Mouse (Mus musculus) cortical plate, adult 2 months (tissue): ENCODE measurements around the gene Apoa2. TPM values are rescaled to one million over a fixed set of nuclear protein-coding genes. Genes with fewer than 3 reads are reported as not detected.

ENCODE experiments used
- H3K27ac ChIP-seq: fragments of 200-500 bp; 2 replicates; pipeline ENCODE4 v1.5.1; 2012; ENCODE audit warnings: low read length, control low read depth, inconsistent platforms; ENCODE audit not compliant: insufficient read depth
- H3K4me1 ChIP-seq: fragments of 200-500 bp; 2 replicates; pipeline ENCODE4 v1.6.1; 2011; ENCODE audit warnings: low read length; ENCODE audit not compliant: control insufficient read depth, insufficient read depth
- H3K4me3 ChIP-seq: fragments of 200-500 bp; 2 replicates; pipeline ENCODE4 v1.5.1; 2011; ENCODE audit warnings: mild to moderate bottlenecking, low read length, control low read depth; ENCODE audit not compliant: insufficient read depth
- CTCF ChIP-seq: fragments of 200-500 bp; IDR thresholded peaks from 2 replicates; pipeline ENCODE4 v1.5.1; 2011; ENCODE audit warnings: mild to moderate bottlenecking, control low read depth, low read length; ENCODE audit not compliant: insufficient read depth; ENCODE audit errors: extremely low read depth
- POLR2A ChIP-seq: fragments of 200-500 bp; IDR thresholded peaks from 2 replicates; pipeline ENCODE4 v1.6.1; 2011; ENCODE audit warnings: mild to moderate bottlenecking, low read length, control low read depth; ENCODE audit not compliant: insufficient read depth; ENCODE audit errors: extremely low read depth
- polyA plus RNA-seq: library from polyadenylated mRNA; depleted of rRNA; stranded (reverse); fragments of >200 nt; gene quantifications from 2 replicates; pipeline ENCODE4 v1.2.3, GENCODE M21; 2012

Gene Apoa2
- polyA plus RNA-seq, 1 experiment, result 2.8 TPM

- H3K4me1 ChIP-seq, result no peaks in the 10 kb centered on the region
- peak overlapping the region; percentile 46 for H3K4me3 ChIP-seq
- H3K27ac ChIP-seq, result no peak overlapping the region
- no peak for TF ChIP-seq POLR2A
Measured at GRCm38 (mm10) chr1:171221281-171222193, 3.3 kb upstream of the Apoa2 start.

DNA sequence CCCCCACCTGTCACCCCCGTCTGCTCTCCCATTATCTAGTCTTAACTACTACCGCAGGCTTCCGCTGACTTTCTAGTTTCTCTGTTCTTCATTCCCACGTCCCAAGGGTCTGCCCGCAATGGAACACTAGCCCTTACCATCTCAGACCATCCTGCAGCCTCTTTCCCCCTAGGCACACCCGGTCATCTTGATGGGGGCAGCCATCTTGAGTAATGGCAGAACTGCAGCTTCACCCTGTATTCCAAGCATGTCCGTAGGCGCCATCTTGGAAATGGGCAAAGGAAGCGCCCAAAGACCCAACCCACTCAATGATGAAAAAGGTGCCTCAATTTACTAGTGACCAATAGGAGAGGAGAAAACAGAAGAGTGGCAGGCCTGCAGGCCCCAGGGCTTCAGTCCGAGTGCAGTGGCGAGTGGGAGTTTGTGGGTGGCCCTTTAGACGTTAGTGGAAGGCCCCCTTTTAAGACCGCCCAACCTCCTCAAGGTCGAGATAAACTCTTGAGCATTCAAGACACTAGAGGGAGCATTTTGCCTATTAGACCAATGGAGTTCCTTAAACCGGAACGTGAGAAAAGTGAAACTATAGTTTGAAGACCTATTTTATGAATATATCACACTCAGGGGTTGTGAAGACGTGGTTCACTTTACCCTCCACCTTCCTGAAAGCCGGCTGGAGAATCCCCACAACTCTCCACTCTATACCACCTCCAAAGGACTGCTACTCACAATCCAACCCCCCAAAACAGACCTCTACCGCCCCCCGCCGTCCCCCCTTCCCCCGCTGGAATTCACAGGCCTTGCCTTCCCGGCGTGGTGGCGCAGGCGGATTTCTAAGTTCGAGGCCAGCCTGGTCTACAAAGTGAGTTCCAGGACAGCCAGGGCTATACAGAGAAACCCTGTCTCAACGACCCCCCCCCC, 2.4 kb upstream of the Apoa2 start, which contains the start of gene Tomm40l:
Gene Tomm40l (minus strand): TSS at position 277 of the 918 bp plus-strand sequence.
- Histone ChIP-seq H3K4me3 (peak within 1 kb of the TSS; percentile 46), H3K4me1 (no peaks in the 10 kb centered on the region), H3K27ac (no peak within 1 kb of the TSS)
- TF ChIP-seq CTCF (peak; percentile 38; the same call in 1 of the 2 replicates), POLR2A (peak; percentile 74)

- H3K4me3 ChIP-seq, result no peak overlapping the region
- TF ChIP-seq POLR2A, result no peak
- no peak for TF ChIP-seq CTCF
- no peak overlapping the region for H3K27ac ChIP-seq
- no peaks in the 10 kb centered on the region for H3K4me1 ChIP-seq
Measured at GRCm38 (mm10) chr1:171223168-171223567, 1.7 kb upstream of the Apoa2 start.

GRCm38 (mm10) chr1:171223796-171224195, 1.1 kb upstream of the Apoa2 start:
- no peaks in the 10 kb centered on the region for H3K4me1 ChIP-seq
- TF ChIP-seq CTCF (no peak), POLR2A (no peak)
- H3K27ac ChIP-seq, result no peak overlapping the region
- H3K4me3 ChIP-seq, result no peak overlapping the region

DNA sequence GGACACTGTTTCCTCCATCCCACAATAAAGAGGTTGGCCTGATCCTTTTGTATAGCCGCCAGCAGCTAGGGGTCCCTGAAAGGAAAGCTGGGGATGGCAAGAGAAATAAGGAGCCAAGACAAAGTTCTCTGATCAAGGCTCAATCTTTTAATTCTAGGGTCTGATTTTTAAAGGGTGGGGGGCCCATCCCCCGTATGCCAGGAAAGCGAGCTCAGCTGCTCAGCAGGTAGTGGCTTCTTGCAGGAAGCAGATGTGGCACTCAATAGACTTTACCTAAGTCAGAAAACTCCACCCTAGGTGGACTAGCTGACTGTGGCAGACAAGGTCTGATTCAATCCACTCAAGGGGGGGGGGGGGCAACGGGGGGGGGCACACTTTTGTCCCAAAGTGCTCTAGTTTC, 1.9 kb downstream of the Apoa2 start:
- TF ChIP-seq POLR2A (no peak), CTCF (no peak)
- no peak overlapping the region for H3K4me3 ChIP-seq
- H3K27ac ChIP-seq, result no peak overlapping the region
- no peaks in the 10 kb centered on the region for H3K4me1 ChIP-seq

DNA sequence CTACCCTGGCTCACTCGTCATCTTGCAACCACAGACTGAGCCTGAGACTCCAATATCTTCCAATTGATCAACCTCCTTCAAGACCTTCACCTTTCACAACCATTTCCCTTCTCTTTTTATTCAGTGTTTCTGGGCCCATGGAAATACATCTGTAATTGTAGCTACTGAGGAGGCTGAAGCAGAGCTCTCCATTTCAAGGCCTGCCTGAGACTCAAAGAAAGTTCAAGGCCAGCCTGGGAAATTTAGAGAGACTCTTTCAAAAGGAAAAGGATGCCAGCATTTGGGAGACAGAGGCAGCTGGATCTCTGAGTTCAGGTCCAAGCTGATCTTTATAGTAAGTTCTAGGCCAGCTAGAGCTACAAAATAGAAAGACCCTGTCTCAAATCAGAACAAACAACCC, 3.0 kb downstream of the Apoa2 start:
- Histone ChIP-seq H3K4me3 (no peak overlapping the region), H3K4me1 (no peaks in the 10 kb centered on the region), H3K27ac (no peak overlapping the region)
- TF ChIP-seq CTCF, result no peak
- no peak for TF ChIP-seq POLR2A

DNA sequence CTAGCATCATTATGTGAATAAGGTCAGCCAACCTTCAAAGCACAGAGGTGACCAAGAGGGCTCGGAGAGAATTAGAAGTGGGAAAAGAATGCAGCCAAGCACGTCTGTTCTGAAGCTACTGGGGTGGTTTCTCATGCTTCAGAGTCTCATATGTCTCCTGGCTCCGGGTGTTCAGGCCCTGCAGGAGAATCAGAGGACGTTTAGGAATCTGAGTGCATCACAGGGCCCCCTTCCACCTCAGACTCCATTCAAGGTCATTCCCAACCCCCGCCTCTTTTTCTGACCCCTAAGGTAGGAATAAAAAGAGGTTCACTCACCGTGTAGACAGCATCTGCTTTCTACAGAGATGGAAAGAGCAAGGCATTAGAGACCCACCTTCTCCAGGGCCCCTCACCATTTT, 4.9 kb downstream of the Apoa2 start:
- H3K4me3 ChIP-seq, result no peak overlapping the region

DNA sequence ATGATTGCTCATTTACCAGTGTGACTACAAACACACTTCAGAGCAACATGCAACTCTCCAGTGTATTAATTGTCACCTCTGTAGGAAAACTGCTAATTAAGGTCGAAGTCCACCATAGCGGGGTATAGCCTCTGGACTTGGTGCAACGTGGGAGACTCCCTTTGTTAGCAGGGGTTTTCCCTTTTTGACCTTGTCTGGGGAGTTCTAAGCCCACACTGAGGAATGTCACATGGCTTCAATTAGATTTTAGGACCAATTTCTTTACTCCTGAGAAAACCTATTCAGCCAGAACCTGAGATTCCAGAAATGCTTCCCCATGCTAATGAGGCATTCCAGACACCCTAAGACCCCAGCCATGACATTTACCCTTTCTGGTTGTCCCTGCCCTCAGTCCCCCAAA, 5.4 kb downstream of the Apoa2 start:
- Histone ChIP-seq H3K4me1 (no peaks in the 10 kb centered on the region), H3K27ac (no peak overlapping the region), H3K4me3 (no peak overlapping the region)
- TF ChIP-seq CTCF, result no peak
- TF ChIP-seq POLR2A, result no peak

More for the DNA sequence above, 4.9 kb downstream of the Apoa2 start:
- no peak for TF ChIP-seq POLR2A
- TF ChIP-seq CTCF, result no peak
- no peaks in the 10 kb centered on the region for H3K4me1 ChIP-seq
- no peak overlapping the region for H3K27ac ChIP-seq

DNA sequence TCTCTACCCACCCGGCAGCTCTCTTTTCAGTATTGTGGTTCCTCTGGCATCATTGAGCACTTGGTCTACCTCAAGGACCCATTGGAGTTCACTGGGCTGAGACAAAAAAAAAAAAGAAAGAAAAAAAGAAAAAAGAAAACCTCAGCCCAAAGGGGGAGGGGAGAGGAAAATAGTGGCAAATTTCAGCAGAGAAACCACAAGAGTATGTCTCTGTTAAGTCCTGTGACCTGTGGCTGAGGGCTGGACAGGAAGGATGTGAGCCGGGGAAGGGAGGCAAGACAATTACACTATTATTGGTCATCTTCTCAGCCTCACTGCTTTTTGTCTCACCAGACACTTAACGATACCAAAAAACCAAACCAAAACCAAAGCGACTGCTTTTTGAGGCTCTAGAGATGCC, 7.0 kb downstream of the Apoa2 start:
- Histone ChIP-seq H3K4me3 (no peak overlapping the region), H3K4me1 (no peaks in the 10 kb centered on the region), H3K27ac (no peak overlapping the region)
- TF ChIP-seq POLR2A, result no peak
- TF ChIP-seq CTCF, result no peak

GRCm38 (mm10) chr1:171232348-171232747, 7.5 kb downstream of the Apoa2 start:
- Histone ChIP-seq H3K4me1 (no peaks in the 10 kb centered on the region), H3K27ac (no peak overlapping the region), H3K4me3 (no peak overlapping the region)
- TF ChIP-seq CTCF (no peak), POLR2A (no peak)
